Mouse (Mus musculus) heart, postnatal 14 days (tissue): Measurements from ENCODE around the gene Lamc1. TPM values are rescaled to one million over a fixed set of nuclear protein-coding genes. Genes with fewer than 3 reads are reported as not detected.

Source experiments
- DNase-seq, 2 experiments: peaks; one replicate each; pipeline ENCODE4 v3.0.0; 2021 to 2022
- intact Hi-C: fragments of 180-260 bp; cut with DNase I; formaldehyde crosslinking; loops from one replicate; pipeline ENCODE4 v1.15.1; 2025
- total RNA-seq, 2 experiments: library from RNA; stranded (reverse); gene quantifications; 2 replicates each; pipeline ENCODE4 v1.2.3; 2021

Lamc1 gene
- total RNA-seq, 2 experiments from 2014 or later, result 303 to 323 TPM

GRCm38 (mm10) chr1:153270827-153271226 lies 61.8 kb downstream of the Lamc1 start:
- no peak for DNase-seq
- intact Hi-C loops, result no loop called here

- intact Hi-C loops, result loop anchor here (5.0 kb wide), 2 partner anchors 63 to 118 kb away; partner anchors contain the start of gene Lamc1
- no peak for DNase-seq
These were observed 62.9 kb downstream of the Lamc1 start for GRCm38 (mm10) chr1:153269681-153270080.

DNA sequence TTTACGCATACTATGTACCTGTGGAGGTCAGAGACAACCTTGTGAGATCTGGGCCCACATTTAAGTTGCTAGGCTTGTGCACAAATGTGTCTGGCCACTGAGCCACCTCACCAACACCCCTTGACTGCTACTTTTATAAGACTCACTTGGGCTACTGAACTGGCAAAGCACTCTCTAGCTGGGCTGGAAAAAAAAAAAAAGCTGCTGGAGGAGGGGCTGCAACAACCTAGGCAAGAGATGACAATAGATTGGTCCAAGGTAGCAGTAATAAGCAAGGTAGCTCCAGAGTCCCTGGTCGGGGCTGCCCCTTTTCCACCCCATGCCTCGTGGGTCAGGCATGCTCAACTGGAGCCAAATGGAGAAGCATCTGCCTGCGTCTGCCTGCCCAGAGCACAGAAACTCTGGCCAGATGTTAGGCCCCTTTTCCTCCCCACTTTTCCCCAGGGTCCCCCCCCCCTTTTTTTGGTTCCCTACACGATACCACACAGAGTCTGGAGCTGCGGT lies 63.7 kb downstream of the Lamc1 start:
- intact Hi-C loops, result loop anchor here (5.0 kb wide), 2 partner anchors 63 to 118 kb away; partner anchors contain the start of gene Lamc1
- no peak for DNase-seq

- intact Hi-C loops, result loop anchor here (5.0 kb wide), 2 partner anchors 64 to 119 kb away; partner anchors contain the start of gene Lamc1
- DNase-seq, result no peak
These were observed 64.3 kb downstream of the Lamc1 start for GRCm38 (mm10) chr1:153268306-153268705.

DNA sequence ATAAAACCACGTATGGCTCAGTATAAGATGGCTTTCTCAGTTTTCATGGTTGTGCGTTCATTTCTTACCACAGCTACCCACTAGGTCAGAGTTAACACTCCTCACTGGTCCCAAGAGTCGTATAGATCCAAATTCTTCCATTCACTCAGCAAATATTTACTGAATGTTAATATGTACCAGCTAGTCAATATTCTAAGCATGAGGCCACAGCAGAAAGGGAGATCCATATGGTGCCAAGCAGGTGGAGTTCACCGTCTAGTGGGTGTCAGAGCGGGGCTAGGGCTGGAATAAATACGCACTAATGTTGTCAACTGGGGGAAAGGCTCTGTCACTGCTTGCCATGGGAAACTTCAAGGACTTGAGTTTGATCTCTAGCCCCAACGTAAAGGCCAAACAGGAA lies 64.9 kb downstream of the Lamc1 start:
- no peak for DNase-seq
- intact Hi-C loops, result loop anchor here (5.0 kb wide), 2 partner anchors 65 to 120 kb away; partner anchors contain the start of gene Lamc1

GRCm38 (mm10) chr1:153266891-153267290 lies 65.7 kb downstream of the Lamc1 start:
- intact Hi-C loops, result loop anchor here (5.0 kb wide), 2 partner anchors 65 to 120 kb away; partner anchors contain the start of gene Lamc1
- DNase-seq, result no peak

DNA sequence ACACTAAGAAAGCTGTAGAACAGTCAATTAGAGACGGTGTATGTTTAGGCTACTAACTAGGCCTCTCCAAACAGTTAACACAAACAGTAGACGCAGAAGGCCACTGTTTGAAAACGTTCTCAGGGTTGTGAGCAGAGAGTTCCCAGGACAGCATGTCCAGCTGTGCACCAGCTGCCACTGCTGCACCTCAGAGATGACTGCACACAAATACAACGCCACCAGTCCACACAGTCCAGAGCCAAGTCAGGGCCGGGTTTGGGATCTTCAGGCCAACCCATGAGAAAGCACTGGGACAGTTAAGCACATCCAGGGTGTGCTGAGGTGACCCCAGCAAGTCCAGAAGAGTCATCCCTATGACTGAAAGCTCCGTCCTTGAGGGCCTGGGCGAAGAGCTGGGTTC lies 67.0 kb downstream of the Lamc1 start:
- intact Hi-C loops, result loop anchor here (5.0 kb wide), 2 partner anchors 67 to 122 kb away; partner anchors contain the start of gene Lamc1
- DNase-seq, result peak; percentile 62 to 69

DNA sequence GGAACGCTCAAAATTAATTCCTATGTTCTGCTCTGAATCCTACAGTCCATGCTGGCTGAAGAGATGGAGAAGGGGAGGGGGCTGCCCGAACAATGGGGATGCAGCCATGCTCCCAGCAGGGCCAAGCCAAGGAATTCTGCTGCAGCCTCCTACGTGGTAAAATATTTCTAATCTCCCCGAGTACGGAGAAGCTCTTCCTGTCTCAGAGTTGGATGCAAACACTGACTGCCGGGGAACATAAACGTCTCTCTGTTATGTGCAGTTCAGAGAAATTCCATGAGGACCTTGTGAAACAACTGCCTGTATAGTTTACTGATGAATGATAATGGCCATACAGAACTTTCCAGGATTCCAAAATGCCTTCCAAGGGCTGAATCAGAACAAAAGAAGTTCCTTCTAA lies 67.5 kb downstream of the Lamc1 start:
- intact Hi-C loops, result loop anchor here (5.0 kb wide), 2 partner anchors 67 to 122 kb away; partner anchors contain the start of gene Lamc1
- peak in 1 of 2 experiments; percentile 47 for DNase-seq

DNA sequence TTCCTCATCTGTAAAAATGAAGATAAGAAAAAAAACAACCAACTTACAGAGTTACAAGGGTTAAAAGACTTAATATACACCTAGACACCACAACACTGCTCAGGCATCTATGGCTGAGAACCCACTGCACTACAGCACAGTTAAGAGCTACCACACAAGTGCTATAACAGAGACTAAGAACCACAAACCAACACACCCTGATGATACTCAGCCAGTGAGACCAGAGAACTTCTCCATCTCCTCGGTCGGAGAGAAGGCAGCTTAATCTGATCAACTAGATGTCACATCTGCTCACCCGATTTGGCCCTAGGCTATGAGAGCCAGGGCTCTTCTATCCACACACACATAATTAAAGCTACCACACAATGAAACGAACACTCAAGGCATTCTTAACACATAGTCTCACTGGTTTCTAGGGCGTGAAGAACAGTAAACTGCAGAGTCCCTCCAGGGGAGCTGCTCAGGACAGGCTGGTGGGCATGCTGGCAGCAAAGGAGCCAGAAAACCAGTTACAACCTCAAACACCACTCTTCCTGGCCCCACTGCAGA lies 72.8 kb downstream of the Lamc1 start:
- intact Hi-C loops, result no loop called here
- no peak for DNase-seq

- DNase-seq, result no peak
- intact Hi-C loops, result no loop called here
These were observed 79.9 kb downstream of the Lamc1 start for GRCm38 (mm10) chr1:153252540-153253210.

GRCm38 (mm10) chr1:153251590-153252206 lies 80.9 kb downstream of the Lamc1 start:
- intact Hi-C loops, result no loop called here

DNA sequence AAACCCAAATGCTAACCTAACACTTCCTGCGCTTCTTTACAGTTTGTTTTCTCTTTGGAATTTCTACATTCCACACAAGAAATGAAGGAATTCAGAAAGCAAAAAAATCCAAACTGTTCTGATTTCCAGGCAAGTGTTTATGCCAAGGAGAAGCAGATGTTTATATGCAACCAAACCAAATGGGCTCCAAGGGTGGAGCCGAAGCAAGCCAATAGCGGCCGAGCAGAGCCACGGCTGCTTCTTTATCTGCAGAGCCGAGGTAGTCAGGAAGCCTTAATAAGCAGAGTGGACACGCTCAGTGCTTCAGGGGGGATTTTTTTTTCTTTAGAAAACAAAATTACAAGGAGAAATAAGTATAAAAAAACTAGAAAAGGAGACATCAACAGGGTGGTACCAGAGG lies 91.2 kb downstream of the Lamc1 start:
- DNase-seq, result no peak
- intact Hi-C loops, result loop anchor here (5.0 kb wide), 1 partner anchor 146 kb away; no protein-coding TSS in a partner anchor

More at GRCm38 (mm10) chr1:153251590-153252206, 80.9 kb downstream of the Lamc1 start:
- no peak for DNase-seq

GRCm38 (mm10) chr1:153235576-153235975 lies 97.0 kb downstream of the Lamc1 start:
- DNase-seq, result no peak
- intact Hi-C loops, result loop anchor here (5.0 kb wide), 1 partner anchor 72 kb away; no protein-coding TSS in a partner anchor

DNA sequence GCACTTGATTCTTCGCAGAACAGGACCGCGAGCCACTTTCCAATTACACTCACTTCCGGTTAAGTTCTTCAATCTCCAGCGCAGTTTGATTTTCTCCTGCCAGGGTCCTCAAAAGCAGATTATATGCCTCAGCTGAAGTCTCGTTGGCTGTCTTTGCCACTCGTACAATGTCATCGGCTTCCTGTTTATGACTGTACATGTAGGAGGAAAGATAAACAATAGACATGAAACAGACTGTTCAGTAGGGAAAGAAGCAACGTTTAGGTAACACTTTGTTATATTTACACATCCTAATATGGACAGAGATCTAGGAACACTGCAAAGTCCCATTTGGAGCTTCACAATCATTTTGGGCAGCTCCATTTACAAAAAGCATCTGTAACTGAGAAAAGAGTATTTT lies 100.9 kb downstream of the Lamc1 start:
- intact Hi-C loops, result no loop called here
- no peak for DNase-seq

DNA sequence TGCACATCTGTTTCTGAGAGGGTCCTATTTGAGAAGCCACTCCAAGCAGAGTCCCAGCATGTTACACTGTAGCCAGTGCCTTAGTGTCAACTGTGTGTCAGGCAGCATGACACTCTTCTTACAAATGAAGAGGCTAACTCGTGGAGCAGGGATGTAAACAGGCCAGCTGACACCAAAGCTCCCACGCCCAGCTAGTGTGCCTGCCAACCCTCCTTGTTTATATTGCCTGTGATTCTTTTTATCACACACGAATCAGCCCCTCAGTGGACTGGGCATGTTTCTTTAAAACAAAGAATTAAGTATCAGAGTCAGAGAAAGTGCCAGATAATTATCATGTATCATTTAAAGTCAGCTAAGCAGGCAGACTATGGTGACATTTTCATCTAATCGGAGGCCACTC lies 104.7 kb downstream of the Lamc1 start:
- DNase-seq, result no peak
- intact Hi-C loops, result no loop called here

DNA sequence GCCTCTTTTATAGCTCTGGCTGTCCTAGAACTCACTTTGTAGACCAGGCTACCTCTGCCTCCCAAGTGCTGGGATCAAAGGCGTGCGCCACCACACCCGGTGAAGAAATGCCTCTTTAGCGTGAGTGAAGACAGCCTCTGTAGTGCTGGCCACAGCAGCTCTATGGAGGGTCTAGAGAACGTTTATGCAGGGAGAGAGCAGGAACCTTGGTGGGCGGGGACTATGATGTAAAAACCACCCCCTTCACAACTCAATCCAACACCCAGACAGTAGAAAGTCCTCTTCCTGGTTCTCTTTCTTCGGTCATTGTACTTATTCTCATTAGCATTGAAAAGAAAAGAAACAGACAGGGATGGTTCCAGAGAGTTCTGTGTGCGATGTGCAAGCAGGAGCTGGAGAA lies 105.5 kb downstream of the Lamc1 start:
- no peak for DNase-seq
- intact Hi-C loops, result no loop called here

DNA sequence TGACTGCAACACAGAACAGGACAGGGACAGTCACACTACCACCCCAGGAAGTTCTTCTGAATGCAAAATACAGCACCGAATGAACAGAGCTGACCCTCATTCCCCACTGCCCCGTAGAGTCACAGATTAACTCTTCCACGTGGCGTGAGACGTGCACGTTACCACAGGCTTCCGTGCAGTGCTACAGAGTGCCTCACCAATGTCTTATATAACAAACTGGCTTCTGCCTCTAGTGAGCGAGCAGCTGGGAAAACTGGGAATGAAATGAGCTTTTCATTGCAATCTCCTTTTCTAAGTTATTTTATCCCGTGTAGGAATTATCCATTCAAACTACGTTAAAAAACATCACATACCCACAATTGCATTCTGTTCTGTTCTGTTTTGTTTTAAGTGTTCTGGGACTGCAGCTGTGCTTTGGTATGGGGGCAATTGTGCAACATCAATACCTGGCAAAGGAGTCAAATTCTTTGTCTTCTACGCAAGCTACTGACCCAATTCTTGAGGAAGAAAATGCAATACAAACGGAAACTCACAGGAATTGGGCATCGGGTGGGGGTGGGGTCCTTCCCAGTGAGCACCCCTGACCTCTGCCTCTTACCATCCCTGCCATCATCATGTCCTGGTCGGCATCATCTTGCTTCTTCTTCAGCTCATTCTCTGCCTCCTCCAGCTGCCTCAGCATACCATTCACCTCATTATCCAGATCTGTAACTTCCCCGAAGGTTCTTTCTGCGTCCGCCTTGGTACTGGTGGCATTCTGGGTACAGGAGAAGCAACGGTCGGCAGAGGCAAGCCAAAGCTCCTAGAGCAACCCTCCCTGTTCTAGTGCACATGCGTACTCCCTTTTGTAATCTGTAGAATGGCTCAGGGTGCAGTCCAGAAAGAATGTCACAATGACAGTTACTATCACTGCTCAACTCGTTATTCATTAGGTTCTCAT lies 106.5 kb downstream of the Lamc1 start:
- intact Hi-C loops, result no loop called here
- no peak for DNase-seq

GRCm38 (mm10) chr1:153224331-153224730 lies 108.3 kb downstream of the Lamc1 start:
- DNase-seq, result no peak
- intact Hi-C loops, result loop anchor here (5.0 kb wide), 1 partner anchor 182 kb away; no protein-coding TSS in a partner anchor

- intact Hi-C loops, result no loop called here
These were observed 113.2 kb downstream of the Lamc1 start for GRCm38 (mm10) chr1:153219376-153219775.

DNA sequence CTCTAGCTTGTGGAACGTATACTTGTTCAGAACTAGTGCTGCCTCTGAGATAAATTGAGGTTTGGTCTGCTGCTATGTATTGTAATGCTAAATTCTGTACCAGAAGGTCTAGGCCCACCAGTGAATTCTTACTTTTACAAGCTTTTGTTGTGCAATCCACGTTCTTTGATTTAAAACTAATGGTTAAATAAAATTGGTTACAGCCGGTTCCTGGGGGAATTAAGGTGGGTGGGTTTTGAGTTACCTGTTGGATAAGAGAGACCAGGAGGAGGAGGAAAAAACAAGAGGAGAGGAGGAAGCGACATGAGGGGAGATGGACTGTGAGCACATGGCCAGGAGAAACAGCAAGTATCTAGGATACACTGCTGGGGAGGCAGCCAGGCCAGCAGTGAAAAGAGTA lies 116.1 kb downstream of the Lamc1 start:
- intact Hi-C loops, result no loop called here
- no peak for DNase-seq

More at GRCm38 (mm10) chr1:153219376-153219775, 113.2 kb downstream of the Lamc1 start:
- DNase-seq, result no peak
